Mouse (Mus musculus) thymus, postnatal 14 days (tissue): ENCODE data around the gene Bcr.

Source experiments
- DNase-seq: peaks from one replicate; pipeline ENCODE4 v3.0.0; 2021

Bcr gene

DNA sequence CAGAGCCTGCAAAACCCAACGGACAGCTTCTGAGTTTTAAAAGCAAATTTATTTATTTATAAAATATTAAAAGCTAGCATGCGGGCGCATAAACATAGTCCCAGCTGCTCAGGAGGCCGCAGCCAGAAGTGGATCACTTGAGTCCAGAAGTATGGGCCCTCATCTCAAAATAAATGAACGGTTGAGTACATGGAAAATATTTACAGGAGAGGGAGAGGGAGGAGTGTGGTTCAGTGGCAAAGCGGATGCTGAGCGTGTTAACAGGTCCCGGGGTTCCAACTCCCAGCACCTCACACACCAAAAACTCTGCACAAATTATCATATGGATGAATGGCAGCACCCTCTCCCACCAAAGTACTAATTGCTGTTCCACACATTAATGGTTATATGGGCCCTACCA, 2.1 kb upstream of the Bcr start:
- DNase-seq: no peak

DNA sequence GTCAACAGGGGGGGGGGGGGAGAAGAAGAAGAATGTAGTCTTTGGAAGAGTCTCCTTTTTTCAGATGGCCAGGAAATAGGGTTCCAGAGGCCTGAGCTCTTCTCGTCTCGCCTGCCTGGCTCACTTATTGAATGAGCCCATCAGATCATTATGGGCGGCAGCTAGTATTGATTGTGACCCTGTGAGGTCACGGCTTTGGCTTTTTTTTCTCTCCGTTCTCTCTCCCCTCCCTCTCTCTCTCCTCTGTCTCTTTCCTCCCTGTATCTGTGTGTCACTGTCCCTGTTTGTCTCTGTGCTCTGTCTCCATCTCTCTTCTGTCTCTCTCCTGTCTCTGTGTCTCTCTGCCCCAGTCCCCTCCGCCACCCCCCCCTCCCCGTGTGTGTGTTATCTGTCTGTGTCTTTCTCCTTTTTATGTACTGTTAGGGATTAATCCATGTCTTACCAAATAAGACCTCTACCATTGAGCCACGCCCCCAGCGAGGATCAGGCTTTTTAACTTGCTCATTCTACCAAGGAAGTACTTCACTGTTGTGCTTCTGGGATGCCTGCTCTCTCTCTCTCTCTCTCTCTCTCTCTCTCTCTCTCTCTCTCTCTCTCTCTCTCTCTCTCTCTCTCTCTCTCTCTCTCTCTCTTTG, 1.5 kb upstream of the Bcr start:
- peak; percentile 35 for DNase-seq

DNA sequence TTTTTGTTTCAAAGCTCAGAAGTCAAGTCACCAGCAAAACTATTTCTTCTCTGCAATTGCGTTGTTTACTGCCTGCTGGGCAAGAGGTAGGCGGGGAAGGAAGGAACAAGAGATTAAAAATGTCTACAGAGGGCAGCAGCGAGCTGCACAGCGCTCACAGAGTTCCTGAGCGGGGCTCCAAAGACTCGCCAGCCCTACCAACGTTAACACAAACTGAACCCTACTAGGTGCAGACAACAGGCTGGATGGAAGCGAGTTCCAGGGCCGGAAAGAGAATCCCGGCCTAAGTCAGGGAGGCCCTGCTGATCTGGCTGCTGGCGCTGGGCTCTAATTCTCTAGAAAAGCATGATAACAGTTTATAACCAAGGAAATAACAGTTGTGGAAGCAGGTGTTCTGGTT, 996 bp upstream of the Bcr start:
- peak; percentile 81 for DNase-seq

DNA sequence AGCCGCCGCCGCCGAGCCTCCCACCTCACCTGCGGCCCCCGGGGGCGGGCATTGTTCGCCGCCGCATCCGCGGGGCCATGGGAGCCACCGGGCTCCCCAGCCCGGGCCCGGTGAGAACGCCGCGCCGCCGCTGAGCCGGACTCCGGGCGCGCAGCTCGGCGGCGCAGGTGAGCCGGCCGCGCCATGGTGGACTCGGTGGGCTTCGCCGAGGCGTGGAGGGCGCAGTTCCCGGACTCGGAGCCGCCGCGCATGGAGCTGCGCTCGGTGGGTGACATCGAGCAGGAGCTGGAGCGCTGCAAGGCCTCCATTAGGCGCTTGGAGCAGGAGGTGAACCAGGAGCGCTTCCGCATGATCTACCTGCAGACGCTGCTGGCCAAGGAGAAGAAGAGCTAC, 447 bp downstream of the Bcr start:
- DNase-seq: peak; percentile 52

DNA sequence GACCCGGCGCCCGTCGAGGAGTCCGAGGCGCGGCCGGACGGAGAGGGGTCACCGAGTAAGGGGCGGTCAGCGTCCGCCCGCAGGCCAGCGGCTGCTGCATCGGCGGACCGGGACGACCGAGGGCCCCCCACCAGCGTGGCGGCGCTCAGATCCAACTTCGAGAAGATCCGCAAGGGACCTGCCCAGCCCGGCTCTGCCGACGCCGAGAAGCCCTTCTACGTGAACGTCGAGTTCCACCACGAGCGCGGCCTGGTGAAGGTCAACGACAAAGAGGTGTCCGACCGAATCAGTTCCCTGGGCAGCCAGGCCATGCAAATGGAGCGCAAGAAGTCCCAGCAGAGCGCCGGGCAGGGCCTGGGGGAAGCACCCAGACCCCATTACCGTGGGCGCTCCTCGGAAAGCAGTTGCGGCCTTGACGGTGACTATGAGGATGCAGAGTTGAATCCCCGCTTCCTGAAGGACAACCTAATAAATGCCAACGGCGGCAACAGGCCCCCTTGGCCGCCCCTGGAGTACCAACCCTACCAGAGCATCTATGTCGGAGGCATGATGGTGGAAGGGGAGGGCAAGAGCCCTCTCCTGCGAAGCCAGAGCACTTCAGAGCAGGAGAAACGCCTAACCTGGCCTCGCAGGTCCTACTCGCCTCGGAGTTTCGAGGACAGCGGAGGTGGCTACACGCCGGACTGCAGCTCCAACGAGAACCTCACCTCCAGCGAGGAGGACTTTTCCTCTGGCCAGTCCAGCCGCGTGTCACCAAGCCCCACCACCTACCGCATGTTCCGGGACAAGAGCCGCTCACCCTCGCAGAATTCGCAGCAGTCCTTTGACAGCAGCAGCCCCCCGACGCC, 1.2 kb downstream of the Bcr start:
- DNase-seq: peak; percentile 37

DNA sequence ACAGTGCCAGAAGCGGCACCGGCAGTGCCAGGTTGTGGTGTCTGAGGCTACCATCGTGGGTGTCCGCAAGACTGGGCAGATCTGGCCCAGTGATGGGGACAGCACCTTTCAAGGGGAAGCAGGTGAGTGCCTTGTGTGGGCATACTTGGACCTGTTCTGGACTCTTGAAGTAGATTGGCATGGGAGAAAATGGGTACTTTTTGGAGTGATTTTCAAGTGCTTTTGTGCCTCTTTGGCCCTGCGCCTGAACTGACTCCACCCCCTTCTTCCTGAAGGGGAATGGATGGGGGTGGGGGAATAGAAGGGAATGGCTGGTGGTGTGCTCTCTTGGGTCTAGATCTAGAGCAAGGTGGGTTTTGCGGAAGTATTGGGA, 1.8 kb downstream of the Bcr start:
- no peak for DNase-seq

DNA sequence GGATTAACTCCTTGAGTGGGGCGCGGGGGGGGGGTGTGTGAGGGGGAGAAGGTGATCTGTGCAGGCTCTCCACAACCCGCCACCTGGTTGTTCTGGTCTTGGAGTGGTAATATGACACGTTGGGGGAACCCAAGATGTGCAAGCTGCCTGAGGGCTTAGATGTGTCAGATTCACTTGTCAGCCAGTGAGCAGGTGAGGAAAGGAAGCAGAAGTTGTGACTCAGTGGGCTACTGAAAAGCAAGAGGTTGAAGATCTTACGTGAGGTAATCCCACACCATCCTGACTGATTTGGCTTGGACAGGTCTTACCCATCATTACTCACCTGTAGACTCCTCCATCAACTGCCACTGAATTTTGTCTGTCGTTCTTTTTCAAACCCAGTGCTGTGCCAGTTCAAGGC, 2.2 kb downstream of the Bcr start:
- DNase-seq: no peak

DNA sequence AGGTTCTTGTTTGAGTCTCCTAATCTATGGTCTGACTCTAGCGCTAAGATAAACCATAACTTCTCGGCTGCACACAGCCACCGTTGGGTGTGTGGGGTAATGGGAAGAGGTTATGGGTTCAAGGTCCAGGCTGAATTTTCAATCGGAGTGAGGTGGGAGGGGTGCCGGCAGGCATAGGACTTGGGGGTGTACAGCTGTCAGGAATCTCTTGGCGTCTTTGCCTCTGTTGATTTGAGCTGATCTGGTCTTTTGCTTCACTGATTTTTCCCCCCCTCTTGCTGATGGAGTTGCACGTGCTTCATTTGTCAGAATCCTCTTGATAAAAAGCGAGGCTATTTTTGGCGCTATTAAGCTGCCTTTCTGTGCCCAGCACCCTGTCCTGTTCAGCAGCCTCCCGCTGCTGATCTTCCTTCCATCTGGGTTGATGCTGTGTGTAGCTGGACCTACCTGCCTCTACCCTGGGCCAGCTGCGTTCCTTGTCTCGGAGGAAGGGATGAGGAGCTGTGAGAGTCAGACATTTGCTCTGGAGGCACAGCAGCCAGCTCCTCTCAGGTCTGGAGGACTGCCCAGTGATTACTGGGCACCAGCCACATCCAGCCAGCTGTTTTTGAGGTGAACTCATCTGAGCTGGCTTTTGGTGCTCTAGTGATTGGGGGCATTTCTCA, 3.0 kb downstream of the Bcr start:
- no peak for DNase-seq

DNA sequence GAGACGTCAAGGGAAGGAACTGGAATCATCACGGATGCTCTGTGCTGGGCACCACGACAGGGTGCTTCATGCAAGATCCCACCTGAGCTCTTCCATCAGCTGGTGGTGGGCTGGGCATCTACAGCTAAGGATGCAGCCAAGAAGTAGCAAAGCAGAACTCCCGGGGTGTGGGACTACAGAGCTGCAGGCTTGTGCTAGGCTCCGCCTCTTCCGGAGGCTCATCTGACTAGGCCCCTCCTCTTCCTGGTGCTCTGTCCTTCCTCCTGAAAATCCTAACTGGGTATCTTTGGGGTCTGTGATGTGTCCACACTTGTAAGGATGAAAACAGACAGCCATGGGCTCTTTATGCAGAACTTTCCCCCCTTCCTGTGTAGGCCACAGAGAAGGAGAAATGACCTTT, 5.3 kb downstream of the Bcr start:
- no peak for DNase-seq

DNA sequence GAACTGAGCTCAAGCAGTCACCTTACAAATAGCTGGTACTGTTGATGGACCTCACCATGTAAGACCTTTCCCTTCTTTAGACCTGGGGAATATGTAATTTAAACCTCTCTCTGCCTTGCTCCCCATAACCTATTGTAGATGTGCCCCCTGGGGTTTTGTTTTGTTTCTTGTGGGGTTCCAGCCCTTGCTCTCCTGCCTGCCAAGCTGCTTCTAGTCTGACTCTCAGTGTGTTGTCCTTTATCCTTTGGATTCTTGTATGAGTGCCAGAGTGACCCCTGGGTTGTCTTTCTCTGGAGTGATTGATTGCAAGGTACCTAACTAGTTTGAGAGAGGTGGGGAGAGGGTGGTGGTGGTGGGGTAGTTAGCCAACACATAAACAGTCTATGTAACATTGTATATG, 7.1 kb downstream of the Bcr start:
- DNase-seq: no peak

DNA sequence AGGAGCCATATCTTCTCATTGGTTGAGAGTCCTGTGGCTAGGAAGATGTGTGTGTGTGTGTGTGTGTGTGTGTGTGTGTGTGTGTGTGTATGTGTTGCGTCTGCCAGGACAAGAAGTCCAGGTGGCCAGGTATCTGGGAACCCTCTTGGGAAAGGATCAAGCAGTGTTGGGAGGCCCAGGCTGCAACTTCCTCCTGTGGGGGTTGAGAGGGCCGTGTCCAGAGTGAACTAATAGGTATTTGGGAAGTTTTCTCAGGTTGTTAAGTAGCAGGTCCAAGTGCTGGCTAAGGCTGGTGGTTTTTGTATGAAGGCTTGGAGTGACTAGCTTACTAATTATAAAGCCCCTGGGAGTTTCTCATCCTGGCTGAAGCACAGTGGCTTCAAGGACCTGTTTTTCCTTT, 7.7 kb downstream of the Bcr start:
- no peak for DNase-seq

DNA sequence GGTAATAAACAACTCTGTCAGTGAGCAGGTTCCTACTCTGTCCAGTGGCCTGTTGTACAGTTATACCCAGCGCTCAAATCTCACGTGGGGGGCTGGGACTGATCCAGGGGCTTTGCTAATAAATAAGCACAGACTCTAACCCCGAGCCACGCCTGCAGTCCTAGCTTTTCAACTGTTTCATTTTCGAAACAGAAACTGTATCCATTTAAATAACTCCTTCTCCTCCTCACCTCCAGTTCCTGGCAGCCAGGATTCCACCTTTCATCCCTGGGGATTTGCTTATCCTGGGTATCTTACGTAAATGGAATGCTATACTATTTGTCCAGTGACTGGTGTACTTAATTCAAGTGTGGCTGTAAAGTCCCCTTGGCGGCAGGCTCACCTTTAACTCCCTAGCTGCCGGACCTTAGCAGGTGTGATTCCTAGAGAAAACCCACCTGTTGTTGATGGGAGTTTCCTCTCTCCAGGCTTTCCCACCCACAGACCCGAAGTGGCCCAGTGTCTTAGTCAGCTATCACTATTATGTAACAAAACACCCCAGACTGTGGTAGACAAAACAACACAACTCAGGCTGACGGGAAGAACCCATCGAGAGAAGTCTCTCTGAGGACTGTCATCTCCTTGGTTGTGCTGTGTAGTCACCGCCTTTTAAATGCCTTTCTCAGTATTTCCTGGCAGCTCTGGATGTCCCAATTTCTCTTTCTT, 8.4 kb downstream of the Bcr start:
- DNase-seq: no peak

DNA sequence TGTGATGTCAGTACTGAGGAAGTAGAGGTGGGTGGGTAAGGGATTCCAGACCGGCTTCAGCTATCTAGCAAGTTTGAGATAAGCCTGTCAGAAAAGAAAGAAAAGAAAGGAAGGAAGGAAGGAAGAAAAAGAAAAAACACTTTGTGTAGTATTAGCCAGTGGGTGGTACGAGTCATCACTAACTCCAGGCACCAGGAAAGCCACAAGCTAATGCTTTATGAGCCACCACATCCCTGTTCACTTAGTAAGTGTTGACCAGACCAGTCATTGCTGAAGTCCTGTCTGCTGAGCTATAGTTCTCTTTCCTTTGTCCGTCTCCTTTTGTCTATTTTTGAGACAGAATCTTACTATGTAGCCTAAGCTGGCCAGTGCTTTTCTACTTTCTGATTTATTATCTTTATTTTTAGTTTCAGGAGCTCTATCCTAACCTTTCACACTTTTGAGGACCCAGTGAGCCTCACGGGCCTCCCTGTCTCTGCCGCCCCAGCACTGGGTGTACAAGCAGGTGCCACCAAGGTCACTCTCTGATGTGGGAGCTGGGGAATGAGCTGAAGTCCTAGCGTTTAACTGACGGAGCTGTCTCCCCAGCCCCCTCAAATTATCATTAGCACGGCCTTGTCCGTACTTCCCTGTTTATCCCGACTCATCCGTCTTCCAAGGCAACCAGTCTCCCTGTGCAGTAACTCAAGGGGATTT, 10.0 kb downstream of the Bcr start:
- DNase-seq: no peak

DNA sequence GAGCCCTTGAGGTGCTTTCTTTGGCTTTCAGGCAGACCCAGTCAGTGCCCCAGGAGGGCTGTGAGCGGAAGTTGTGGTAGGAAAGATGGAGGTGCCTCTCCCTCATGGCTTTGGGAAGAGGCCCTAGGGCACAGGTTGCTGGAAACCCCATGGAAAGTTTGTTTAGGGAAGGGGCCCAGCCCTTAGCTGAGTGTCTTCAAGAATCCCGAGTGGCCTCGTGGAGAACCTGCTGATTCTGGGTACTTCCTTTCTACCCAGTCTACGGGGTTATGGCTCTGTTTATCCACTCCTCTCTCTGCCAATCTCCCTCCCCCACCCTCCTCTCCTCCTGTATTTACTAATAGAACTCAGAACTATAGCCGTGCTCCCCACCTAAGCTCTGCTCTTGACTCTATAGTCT, 15.3 kb downstream of the Bcr start:
- no peak for DNase-seq

DNA sequence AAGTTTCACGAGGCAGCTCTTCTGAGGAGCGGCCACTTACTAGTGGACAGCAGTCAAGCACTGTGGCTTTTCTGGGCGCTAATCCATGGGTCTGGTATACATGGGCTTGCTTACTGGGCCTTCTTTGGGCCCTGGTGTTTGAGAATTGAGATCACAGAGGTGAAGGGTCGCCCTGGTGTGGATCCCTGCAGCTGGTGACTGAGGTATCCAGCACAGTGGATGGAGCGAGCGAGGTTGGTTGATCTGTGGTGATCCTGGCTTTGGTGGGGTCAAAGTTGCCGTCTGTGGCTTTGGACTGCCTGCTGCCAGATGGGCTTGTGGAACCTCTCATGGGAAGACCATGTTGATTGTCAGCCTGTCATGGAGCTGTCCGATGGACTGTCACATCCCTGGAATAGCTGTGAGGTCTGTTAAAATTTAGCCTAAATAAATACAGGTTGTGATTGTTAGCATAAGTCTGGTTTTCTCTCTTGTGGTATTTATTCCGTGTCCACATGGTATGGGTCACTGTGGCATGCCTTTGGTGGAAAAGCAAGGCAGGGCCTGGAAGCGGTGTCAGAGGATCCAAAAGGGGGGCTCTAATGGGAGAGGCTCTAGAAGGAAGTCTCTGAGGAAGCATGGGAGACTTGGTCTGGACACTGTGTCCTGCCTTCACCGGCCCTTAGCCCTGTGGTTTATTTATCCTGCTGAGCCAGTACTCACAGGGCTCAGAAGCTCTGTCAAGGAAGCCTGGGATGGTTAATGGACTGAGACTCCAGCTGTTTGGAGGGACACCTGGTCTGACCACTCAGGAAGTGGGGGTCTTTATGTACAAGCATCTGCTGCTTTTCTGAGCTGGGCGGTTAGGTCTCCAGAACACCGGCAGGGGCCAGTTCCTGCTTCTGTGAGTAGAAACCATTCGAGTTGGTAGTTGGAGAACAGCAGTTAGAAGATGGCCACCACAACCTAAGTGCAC, 18.1 kb downstream of the Bcr start:
- peak; percentile 12 for DNase-seq

DNA sequence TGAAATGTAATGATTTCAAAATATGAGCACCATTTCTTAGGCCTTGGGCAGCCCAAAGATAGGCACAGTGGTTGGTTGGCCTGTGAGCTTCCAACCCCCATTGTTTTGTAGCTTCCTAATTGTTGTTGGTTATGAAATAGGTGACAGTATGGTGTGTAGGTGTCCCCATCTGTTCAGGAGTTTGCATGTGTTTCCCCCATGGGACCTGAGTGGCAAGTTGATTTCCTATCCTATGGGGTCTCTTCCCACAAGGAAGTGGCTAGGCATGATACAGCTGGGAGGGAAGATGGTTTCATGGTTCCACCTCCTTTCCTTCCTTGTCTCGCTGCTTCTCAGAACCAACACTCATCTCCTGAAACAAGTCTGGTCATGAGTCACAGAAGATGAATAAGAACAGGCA, 24.9 kb downstream of the Bcr start:
- no peak for DNase-seq

DNA sequence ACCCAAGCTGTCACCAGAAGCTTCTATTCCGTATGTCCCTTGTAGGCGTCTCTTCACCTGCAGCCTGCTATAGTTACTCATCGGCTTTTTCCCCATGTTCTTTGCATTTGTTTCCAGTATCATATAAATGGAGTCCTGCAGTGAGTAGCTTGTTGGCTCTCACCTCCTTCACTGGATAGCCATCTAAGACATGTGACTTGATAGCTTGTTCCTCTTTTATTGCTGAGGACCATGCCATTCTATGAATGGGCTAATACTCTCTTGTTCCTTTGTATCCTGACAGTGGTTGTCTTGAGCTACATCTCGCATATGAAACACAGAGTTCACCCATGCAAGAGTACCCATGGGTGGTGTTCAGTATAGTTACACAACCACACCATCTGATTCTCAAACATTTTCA, 28.1 kb downstream of the Bcr start:
- no peak for DNase-seq

DNA sequence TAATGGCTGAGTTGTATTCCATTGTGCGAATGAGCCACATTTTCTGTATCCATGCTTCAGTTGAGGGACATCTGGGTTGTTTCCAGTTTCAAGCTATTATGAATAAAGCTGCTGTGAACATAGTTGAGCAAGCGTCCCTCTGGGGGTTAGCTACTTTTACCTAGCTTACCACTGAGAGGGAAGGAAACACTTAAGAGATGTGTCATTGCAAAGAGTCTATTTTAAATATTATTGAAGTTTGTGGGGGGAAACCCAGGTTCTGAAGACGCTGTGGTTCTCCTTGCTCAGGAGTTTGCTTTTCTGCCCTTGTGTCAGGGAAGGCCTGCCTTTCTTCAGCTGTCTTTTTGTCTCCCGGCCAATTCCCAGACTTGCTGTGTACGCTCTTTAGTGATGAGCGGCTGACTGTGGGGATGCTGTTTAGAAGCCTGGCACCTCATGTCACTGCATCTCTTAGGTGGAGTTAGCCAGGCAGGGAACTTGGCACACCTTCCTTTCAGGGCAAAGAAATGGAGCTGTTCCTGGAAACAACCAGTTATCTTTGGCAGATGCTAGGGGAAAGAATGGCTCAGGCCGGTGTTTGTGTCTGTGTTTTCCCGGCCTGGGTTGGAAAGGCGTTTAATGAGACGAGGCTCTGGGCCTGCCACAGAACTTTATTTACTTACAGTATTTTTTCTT, 31.2 kb downstream of the Bcr start:
- DNase-seq: no peak

DNA sequence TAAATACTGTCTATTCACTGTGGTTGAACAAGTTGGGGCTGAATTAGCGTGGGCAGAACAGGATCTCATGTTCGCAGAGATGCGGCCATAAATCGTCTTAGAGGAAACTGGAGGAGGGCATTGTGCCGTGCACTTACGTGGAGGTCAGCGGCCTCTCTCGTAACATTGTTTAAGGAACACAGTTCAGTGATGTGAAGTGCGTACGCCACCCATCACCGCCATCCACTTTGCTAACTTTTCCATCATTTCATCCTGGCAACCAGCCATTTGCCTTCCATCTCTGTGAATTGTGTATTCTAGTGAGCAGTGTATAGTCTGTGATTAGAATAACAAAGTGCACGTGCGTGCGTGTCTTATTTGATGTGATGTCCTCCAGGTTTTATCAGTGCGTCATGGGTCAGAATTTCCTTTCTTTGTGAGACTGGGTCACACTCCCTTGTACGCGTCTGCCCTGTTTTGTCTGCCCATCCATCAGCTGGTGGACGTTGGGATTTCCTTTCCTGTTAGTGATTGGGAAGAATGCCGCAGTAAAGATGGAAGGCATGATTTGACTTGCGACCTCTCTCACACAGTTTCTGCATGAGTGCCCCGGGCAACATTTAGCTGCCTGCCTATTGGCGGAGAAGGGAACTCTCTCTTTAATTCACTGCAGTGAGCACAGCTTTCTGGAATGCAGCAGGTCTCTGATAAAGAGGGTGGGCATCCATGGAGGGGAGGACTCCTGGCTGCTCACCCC, 33.0 kb downstream of the Bcr start:
- DNase-seq: no peak

DNA sequence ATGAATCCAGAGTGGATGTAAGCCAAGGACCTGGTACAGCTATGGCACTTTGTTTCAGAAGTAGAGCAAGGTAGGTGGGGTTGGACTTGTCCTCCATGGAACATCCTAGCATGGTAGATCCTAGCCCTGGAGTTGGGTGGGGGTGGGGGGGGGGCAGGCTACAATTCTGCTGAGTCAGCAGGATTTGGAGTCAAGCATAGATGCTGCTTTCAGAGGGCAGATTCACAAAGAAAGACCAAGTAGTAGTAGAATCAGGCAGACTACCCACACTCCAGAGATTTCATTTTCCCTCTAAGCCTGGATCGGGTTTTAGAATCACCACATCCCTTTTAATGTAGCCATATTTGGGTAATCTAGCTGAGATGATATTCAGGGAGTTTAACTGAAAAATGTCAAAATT, 33.9 kb downstream of the Bcr start:
- DNase-seq: no peak

DNA sequence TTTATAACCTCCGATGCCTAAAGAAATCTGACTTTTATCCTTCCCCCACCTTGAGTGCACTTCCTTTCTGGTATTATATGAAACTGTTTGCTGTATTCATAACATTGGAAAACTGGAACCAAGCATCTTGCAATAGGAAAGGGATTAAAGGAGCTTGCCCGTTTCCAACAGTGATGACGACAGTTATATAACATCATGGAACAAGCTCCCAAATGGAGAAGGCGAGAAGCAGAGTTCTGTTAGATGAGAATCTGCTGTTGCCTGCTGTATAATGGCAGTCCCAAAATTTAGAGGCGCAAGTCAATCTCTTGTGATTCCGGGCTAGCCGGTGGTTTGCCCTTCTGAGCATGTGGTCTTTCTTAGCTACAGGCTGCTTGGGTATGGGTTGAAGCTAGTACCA, 34.8 kb downstream of the Bcr start:
- no peak for DNase-seq
